Mouse (Mus musculus): ENCODE measurements around the gene Gm15091.
"Not testable (repeated sequence)": the region's sequence is repeated elsewhere in the genome, so short reads cannot be mapped to it uniquely, and the experiment has no call there.

The Gm15091 gene

GRCm38 (mm10) chrX:149941355-149941754 lies at the start of gene Gm15091:
Gene Gm15091, plus strand, starts transcription at chrX:149941655.
- not testable (repeated sequence) for DNase-seq

All from cerebellum, adult 8-10 months (tissue).